Mouse (Mus musculus) right cerebral cortex, postnatal 25 days (tissue): ENCODE data around the gene Mthfd2.
"Not testable (repeated sequence)": the region's sequence is repeated elsewhere in the genome, so short reads cannot be mapped to it uniquely, and the experiment has no call there.

Experiments
- DNase-seq: peaks from one replicate; pipeline ENCODE4 v3.0.0; 2022

Mthfd2 gene

DNA sequence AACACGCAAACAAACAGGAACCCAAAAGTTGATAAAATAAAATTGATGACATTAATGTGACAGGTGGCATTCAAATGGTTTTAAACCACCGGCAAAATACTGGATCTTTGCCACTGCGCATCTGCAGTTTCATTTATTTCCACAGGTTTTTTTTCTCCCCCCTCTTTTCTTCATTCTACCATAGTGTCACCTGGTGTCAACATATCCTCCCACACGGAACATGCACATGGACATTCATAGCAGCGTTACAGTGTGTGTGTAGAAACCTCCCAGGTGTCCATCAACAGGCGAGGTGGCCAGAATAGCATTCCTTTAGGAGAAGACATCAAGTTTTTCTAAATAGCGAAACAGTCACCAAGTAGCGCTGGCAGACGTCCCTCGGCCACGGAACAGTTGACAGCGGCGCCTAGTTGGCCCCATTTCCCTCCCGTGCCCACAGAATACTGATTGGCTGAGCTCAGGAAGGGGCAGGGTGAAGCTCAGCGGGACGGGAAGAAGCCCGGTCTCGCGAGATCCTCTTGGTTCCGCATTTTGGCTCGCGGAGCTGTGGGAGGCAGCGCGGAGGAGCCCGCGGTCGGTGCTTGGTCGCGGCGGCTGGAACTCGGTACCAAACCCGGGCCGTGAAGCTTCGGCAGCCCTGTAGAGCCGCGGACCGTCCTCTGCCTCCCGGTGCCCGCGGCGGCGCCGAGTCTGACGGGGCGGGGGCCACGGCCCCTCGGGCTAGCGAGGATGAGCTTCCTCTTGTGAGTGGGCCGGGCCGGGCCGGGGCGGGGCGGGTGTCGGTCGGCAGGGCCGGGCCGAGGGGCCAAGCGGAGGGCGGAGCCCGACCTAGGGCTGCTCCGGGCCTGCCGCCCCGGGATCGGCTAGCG lies at the start of gene Mthfd2, which contains the start of gene Mob1a:
Gene Mthfd2 (minus strand): TSS at position 384 of the 869 bp plus-strand sequence.
Gene Mob1a (plus strand): TSS at position 492 of the 869 bp plus-strand sequence.
- DNase-seq = peak; percentile 94

DNA sequence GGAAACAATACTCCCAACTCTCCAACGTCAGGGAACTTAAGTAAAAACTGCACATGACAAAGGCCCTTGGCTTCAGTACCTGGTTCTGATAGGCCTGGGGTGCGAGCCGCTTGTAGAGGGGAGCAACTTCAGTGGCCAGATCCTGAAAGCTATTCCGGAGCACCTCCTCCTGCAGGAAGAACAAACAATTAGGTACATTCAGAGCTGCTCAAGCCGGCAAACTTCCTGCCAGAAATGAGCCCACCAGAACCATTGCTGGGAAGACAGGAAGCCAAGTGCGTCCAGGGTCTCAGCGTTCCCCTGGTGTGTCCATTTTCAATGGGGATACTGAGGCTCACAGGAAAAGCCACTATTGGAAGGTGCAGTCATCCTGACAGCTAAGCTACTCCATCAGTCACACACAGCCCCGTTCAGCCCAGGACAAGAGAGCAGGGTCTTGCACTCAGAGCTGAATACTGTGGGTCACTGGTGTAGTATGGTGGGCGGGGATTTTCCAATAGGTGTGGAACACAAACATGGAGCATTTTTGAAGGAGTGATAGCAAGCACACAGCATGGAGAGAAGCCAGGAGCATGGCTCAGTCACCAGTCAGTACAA lies 48.1 kb upstream of the Mthfd2 start:
- no peak for DNase-seq

DNA sequence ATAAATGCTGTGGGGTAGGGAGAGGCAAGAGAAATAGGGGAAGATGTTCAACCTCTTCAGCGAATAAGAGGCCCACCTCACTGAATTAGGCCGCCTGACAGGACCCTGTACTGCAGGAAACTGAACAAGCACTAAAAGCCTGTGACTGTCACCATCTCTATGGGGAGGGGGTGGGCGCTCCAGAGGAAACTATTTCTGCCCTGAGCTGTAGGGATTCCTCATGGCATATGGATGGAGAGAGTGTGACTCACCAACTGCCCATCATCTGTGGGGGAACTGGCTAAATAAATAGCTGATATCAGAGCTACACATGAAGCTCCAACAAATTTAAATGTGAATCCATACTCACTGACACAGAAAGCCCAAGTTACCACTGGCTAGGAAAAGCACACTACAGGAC lies 45.6 kb upstream of the Mthfd2 start:
- no peak for DNase-seq

DNA sequence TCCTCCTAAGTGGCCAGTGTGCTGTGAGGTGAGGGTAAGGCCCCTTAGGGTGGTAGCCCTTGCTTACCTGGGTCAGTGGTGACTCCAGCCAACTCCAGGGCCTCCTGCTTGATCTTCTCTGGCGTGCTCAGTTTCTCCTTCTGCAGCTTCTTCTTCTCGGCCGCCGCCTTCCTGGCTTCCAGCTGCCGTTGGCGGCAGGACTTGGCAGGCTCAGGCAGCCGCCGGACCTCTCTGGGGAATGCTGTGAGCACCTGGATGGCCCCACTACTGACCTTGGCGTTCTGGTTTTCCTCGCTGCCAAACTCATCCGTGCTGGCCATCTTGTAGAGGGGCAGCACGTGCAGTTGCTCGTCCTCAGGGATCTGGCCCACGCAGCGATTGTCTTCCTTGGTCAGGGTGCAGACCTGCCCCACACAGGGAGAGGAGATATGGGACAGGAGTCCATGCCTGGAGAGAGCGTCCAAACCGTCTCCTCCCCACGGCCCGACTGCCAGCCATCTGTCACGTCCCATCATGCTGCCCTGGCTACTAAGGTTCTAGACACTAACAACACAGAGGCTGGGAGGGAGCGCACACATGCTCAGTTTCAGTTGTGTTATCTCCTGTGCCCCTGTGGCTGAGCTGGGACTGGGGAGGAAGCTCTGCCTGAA lies 44.7 kb upstream of the Mthfd2 start:
- no peak for DNase-seq

DNA sequence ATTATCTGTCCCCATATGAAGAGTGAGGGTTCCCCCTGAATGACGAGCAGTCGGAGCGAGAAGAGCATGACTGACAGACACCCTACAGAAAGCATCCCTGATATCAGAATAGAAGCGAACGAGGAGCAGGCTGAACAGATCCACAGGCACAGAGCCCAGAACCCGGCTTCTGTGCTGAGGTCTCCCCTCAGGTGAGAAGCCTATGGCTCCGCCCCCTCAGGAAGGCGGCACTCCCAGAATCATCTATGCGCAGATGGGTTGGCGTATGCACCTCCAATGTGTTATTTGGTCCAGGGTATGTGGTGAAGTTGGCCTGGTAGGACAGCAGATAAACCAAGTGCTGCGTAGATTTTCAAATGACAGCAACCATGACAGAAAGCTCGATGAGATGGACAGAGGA lies 37.4 kb upstream of the Mthfd2 start:
- DNase-seq = no peak

DNA sequence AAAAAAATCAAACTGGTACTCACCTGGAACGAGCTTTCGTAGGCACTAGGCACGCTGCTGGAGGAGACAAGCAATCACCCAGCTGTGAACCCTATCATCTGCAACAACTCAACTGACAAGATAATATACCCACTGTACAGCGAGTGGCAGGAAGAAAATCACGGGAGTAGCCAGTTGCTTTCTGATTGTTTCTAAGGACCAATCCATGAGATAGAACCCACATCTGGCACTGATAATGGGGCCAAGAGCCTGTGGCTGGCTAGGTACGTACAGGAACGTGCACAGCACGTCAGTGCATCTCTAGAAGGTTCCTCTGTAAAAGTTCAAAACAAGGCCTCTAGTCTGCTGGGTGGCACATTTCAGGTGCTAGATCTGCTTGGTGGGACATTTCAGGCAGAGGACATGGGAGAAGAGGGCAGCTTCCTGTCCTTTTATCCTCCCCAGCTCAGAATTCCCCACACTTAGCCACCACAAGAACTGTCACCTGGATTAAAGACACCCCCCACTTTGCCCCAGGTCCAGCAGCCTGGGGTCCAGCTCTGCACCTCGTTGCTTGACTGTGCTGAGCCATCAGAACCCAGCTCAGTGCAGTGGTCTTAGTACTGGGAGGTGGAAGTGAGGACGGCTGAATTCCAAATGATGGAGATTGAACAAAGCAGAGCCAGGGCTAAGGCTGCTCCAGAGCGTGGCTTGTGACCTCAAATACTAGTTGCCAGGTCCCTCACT lies 36.0 kb upstream of the Mthfd2 start:
- no peak for DNase-seq

DNA sequence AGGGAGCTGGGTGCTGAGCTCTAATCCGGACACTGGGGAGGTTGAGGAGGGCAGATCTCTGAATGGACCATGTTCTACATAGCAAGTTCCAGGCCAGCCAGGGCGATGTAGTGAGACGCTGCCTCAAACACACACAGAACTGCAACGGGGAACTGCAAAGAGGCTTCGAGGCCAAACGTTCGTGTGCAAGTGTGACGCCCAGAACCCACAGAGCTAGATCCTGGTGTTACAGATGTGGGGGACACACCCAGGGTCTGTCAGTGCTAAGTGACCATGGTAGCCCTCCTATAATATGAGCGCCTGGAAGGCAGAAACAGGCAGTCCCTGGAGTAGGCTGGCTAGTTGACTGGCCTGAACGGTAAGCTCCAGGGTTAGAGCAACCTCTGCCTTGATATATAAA lies 31.7 kb upstream of the Mthfd2 start:
- no peak for DNase-seq

DNA sequence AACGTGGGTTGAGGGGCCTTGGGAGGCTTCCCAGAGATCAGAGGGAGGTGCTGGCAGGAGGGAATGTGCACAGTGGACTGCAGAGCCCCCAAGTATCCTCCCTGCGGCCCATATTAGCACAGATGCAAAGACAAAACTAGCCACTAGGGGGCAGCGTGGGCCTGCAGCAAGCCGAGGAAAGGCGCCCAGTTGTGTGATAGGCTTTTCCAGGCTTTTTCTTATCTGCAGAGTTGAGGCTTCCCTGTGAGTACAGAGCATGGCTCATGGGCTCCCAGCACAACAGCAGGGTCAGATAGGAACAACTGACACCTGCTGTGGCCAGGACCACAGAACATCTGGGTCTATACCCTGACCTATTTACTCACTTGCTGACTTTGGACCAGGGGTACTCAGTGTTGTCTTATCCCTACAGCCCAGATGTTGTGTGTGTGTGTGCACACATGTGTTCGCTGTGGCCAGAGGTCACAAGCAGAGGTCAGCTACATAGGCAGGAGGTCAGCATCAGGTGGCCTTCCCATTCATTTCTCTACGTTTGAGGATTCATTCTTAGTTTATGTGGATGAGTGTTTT lies 30.9 kb upstream of the Mthfd2 start:
- peak; percentile 79 for DNase-seq

DNA sequence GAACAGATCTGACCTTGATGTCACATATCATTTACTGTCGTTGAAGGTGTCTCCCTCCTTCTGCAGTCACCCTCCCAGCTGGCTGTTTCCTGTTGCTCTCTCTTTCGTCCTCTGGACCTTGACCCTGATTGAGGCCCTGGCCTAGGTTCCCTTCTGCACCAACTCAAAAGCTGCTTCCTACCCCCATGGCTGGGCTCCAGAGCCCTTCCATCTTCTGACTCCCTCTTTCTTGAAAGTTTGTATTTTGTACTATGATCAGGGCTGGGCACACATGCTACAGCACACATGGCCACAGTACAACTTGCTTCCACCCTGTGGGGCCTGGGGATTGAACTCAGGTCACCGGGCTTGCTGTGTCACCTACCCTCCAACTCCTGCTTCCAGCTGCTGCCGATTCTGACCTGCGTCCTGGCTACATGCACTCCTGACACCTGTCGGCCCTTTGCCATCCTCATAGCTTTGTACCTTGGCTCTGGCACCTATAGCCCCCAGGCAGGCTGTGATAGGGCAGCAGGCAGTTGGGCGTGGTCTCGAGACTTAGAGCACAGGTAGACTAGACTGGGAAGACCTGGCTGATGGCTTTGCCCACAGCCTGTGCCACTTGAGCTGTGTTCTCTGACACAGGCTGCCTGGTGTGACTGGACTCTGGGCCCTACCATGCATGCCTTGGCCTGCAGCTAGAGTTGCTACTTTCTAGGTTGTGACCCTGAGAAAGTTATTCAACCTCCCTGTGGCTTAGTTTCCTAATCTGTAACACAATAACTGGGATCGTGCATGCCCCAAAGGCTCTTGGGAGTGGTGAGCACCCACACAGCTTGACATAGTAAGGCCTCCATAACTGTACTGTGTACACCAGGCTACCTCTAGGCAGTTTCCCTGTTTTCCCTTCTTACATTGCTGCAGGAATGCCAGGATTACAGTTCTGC lies 29.4 kb upstream of the Mthfd2 start:
- no peak for DNase-seq

DNA sequence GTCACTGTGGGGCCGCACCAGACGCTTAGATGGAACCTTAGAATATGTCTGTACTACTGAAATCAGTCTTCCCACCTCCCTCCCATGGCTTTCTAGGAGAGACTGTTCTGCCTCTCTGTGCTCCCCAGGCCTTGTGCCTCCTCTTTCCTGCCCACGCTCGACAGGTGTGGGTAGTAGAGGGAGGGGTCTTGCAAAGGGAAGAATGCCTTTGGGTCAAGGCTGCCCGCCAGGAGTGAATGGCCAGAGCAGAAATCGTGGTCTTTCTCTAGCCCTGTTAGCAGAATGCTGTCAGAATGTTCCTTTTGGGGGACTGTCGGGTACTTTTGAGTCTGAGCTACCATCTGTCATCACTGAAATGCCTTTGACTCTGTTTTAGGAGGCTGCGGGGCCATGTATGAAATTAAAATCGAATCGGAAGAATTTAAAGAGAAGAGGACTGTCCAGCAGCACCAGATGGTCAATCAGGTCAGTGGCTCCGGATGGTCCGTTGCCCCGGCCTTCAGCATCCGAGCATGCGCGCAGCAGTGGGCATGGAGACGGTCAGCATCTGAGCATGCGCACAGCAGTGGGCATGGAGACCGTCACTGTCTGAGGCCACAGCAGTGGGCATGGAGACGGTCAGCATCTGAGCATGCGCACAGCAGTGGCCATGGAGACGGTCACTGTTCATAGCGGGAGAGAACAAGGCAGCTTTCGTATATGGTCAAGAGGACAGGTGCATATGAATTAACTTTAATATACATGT lies 27.1 kb upstream of the Mthfd2 start:
- no peak for DNase-seq

DNA sequence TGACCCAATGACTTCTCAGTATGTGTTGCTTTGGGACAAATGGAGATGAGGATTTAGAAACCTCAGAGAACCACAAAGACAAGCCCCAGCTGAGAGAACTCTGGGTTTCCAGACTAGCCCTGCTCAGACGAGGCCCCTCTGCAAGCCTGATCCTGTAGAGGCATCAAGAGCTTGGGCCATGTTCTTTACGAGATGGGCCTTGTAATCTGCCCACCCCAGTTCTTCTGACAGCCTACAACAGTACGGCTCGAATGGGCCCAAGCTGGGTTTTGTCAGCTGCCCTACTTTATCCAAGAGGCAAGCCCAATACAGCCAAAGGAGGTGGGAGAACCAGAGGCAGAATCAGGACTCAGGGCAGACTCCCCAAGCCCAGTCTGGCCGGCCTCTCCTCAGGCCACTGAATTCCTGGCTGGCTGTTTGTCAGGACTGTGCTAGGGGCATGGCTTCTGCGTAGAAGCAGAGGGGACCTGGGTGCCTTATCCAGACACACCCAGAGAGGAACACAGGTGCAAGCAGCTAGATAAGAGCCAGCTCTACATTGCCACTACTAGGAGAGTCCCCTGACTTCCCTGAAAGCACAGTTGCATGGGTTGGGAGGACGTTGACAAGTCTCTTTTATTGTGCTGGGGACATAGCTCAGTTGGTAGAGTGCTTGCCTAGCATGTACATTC lies 25.9 kb upstream of the Mthfd2 start:
- DNase-seq = no peak

DNA sequence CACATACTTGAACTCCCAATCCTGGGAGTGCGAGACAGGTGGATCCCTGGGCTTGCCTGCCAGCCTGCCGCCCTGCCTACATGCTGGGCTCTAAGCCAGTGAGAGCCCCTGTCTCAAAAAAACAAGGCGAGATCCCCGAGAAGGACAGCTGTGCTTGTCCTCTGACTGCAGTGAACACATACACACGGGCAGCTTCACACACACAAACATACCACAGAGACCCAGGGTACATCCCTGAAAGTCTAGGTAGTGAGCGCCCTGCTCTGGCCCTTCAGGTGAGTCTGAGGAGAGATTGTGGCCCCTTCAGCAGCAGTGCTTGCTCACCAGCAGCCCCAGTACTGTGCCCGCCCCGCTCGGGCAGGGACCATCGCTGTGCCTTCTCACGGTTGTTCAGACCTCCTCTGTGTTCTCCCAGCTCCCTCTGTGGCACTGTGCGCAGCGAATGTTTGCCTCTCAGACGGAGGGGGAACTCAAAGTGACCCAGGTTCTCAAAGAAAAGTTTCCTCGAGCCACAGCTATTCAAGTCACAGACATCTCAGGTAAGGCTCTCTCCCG lies 25.2 kb upstream of the Mthfd2 start:
- DNase-seq = no peak

DNA sequence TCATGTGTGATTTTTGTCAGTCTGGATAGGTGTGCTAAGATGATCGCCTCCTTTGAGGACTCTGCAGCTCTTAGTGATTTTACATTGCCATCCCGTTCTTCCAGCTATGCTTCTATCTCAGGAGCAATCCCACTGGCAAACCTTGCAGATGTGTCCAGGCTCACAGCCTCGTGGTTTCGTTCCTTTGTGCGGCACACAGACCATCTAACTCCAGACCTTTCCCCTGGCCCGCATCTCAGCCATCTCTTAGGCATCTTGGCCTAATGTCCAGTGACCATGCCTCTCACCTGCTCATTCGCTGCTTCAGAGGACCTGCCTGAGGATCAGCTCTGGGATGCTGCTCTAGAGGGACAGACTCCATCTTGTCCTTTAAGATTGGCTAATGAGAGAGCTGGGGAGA lies 24.5 kb upstream of the Mthfd2 start:
- DNase-seq = no peak

DNA sequence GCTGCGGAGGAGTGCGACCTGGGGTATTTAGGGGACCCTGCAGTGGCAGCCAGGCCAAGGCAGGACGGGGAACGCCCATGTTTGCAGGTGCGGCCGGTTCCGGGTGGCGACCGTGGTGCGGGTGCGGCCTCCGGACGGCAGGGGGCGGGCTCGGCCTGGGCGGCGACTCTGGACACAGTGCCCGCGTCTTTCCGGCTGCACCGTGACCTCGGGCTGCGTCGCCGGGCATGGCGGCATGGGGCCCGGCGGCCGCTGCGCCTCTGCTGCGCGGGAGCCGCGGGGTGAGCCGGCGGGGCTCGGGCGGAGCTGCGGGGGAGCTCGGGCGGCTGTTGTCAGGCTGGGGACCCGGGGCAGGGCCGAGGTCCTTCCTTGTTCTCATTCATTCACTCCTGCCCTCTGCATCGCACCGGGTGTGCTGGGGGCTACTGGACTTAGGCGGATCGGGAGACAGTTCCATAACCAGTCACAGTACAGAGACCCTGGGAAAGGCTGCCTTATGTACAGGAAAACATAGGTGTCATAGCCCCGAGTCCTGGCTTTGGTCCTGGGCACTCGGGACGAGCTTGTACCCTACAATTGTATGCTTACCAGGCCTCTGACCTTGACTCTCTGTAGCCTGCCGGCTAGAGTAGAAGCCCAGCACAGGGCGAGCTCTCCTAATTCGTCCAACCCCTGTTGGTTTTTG lies 23.7 kb upstream of the Mthfd2 start:
- peak; percentile 88 for DNase-seq

DNA sequence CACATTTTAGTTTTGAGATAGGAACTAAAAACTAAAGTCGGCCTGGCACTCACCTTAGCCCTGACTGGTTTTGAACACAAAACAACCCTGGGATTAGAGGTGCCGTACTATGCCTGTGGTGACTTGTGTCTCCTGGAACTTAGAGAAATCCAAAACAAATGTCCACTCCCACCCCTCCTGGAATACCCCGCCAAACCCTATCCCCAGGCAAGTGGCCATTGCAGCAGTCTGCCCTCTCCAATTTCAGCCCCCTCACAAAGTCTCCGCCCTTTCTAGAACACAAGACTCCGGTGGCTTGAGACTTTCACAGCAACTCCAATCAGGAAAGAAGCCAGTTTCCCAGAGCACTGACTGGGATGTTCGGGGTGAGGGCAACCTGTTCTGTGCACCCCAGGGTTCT lies 23.2 kb upstream of the Mthfd2 start, which contains the start of gene Bola3:
Gene Bola3 (plus strand): TSS at position 275 of the 400 bp plus-strand sequence.
- DNase-seq = no peak

DNA sequence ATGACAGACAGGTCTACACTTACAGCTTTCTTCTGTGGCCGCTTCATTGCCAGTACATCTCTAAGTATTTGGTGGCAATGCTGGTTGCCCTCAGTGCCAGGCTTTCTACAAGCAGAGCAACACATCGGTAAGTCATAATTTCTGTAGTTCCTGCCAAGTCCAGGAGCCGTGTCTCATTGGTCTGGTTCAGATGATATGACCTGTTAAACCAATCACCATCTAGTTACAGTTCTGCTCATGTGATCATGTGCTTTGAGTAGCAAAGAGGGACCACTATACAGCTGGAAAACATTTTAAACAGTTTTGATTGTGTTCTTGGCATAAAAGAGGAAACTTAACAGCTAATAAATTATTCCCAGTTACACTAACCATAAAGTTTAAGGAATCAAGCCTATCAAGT lies 22.2 kb upstream of the Mthfd2 start:
- DNase-seq = no peak

DNA sequence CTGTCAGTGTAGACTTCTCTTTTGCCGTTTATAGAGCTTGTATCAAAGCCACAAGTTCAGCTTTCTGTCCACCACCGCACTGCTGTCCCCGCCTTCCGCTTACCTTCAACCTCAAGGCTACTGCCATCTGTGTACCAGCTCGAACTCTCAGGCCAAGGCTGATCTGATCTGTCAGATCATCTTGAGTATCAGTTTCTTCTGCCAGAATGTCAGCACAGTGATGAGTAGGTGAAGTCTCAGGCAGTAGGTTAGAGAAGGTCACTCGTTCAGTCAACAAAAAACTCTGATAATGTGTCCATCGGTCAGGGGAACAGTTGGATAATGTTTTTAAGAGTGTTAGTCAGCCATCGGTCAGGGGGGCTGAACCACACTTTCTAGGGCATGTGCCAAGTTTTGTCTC lies 19.6 kb upstream of the Mthfd2 start:
- not testable (repeated sequence) for DNase-seq

DNA sequence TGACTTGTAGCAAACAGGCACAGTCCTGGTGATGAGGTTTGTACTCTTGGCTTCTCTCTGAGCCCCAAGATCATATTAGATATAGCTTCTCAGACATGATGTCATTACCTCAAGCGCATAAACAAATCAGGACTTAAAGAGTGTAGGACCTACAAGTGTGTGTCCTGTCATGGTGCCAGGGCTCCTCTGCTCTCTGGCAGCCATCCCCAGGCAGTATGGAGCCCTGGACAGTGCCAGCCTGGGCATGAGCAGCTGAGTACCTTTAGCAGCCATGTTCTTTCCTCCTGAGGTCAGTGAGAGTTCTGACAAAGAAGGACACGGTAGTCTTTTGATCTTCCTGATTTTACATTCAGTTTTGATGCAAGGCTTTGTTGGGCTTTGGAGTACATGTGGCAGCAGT lies 17.2 kb upstream of the Mthfd2 start:
- no peak for DNase-seq

DNA sequence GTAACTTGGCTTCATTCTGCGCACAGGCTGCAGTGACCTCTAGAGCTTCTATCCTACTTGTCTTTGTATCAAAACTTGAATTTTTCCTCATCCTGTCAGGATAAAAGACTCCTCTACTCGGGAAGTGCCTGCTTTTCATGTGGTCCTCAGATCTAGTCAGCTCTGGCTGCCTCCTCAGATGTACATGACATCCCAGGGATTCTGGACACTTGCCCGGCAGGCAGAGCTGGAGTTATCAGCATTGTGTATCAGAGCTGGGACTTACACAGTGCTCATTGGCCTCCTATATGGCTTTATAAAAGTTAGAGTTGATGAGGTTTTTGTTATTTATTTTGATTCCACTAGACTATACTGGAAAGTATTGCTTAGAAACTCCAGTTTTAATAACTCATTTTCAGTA lies 15.7 kb upstream of the Mthfd2 start:
- DNase-seq = no peak
